Mouse (Mus musculus): ENCODE measurements at regions not wholly inside any gene's neighbourhood (a gene's known extent, or its start where the extent isn't known, plus 50 kb on each side); places are given as distances from the start of the nearest gene placed in this dataset.

DNA sequence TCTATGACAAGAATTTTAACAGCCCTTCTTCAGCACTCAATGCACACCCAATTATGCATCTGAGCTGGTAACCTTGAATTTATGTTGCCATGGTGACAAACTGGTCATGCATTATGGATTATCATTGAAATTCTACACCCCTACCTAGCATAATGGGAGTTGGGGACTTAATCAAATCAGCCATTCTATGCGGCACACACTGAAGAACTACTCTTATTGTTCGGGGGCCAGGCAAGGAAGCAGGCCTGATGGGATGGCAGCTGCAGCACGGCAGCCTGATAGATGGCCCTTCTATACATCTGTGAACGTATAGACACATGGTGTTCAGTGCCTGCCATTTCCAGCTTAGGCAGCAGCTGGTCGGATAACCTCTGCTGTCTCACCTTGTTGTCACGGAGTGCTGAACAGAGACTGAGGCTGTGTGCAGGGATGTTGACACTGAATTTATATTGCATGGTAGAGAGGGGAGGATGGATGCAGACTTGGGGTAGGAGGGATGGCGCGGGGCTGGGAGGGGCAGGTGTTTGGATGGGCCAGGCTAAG is 223.7 kb upstream of the Sox11 start:
- Histone ChIP-seq H3K9ac (ENCODE audit: low read depth, low read length) (no peak overlapping the region), H3K4me1 (ENCODE audit: control insufficient read depth, insufficient read depth, low read length) (no peaks in the 10 kb centered on the region), H3K27me3 (ENCODE audit: control insufficient read depth, insufficient read depth, low read length) (no peaks in the 10 kb centered on the region), H3K4me2 (replicated peaks; ENCODE audit: low read depth, low read length) (no peak overlapping the region), H3K9me3 (ENCODE audit: control insufficient read depth, low read length) (no peaks in the 10 kb centered on the region), H3K36me3 (ENCODE audit: control insufficient read depth, insufficient read depth, low read length) (no peaks in the 10 kb centered on the region), H3K27ac (ENCODE audit: low read depth, low read length) (no peak overlapping the region), H3K4me3 (ENCODE audit: low read length) (no peak overlapping the region)
- ATAC-seq (ENCODE audit: low FRiP score, low TSS enrichment): 0 out of 2 replicates have a peak, but pooled peaks have one; percentile 46
- WGBS: 54% methylated on average over 8 of the region's 8 CpGs

DNA sequence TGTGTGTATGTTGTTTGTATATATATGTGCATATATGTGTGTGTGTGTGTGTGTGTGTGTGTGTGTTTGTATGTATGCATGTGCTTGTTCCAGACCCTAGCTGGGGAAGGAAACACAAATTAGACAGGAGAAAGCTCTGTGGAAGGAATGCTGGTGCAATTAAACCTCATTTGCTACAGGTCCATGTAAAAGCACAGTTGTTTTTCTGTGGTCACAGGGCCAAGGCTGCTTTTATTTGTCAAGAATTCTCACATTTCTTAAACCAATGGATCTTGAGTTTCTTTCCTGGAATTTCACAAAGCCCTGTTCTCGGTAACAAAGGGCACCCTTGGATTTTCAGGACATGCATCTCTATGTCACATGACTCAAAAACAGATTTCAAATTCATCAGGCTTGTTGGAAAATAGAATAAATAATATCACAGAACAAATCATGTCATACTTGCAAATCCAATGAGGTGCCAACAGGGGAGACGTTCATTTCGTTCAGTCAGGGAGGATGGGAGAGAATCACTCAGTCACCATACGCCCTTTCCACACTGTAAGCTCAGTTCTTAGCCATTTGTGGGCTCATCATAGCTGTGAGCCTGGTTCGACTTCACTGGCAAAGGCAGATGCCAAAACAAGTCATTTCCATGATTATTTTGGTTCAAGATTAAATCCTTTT is 222.4 kb upstream of the Sox11 start:
- no peak overlapping the region for H3K9ac ChIP-seq (ENCODE audit: low read depth, low read length)
- no peaks in the 10 kb centered on the region for H3K4me1 ChIP-seq (ENCODE audit: control insufficient read depth, insufficient read depth, low read length)
- H3K27ac ChIP-seq (ENCODE audit: low read depth, low read length): no peak overlapping the region
- 75% methylated on average over 5 of the region's 5 CpGs for WGBS
- no peak overlapping the region for H3K4me3 ChIP-seq (ENCODE audit: low read length)
- no peaks in the 10 kb centered on the region for H3K9me3 ChIP-seq (ENCODE audit: control insufficient read depth, low read length)
- H3K36me3 ChIP-seq (ENCODE audit: control insufficient read depth, insufficient read depth, low read length): no peaks in the 10 kb centered on the region
- H3K4me2 ChIP-seq (replicated peaks; ENCODE audit: low read depth, low read length): no peak overlapping the region
- no peaks in the 10 kb centered on the region for H3K27me3 ChIP-seq (ENCODE audit: control insufficient read depth, insufficient read depth, low read length)
- no peak for ATAC-seq (ENCODE audit: low FRiP score, low TSS enrichment)

DNA sequence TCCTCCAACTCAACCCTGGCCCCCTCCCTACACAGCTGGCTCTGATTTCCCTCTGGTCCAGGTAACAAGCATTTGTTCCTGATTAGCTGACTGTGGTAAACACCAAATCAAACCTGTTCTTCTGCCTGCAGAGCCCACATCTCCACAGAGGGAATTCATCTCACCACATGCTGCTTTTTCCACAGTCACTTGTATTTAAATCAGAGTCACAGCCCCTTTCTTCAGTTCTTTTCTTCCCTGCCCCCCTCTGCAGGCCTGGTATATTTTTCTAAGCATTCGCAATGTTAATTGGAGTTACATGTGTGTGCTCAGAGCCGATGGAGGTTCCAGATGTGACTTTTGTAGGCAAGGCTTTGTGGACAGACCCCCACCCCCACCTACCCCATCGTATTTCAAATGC is 221.5 kb upstream of the Sox11 start:
- no peaks in the 10 kb centered on the region for H3K36me3 ChIP-seq (ENCODE audit: control insufficient read depth, insufficient read depth, low read length)
- no peak for ATAC-seq (ENCODE audit: low FRiP score, low TSS enrichment)
- no peak overlapping the region for H3K4me3 ChIP-seq (ENCODE audit: low read length)
- WGBS: 39% methylated on average over 3 of the region's 3 CpGs
- H3K9ac ChIP-seq (ENCODE audit: low read depth, low read length): no peak overlapping the region
- no peaks in the 10 kb centered on the region for H3K4me1 ChIP-seq (ENCODE audit: control insufficient read depth, insufficient read depth, low read length)
- no peak overlapping the region; the same call in 1 of the 2 replicates for H3K27ac ChIP-seq (ENCODE audit: low read depth, low read length)
- no peaks in the 10 kb centered on the region for H3K9me3 ChIP-seq (ENCODE audit: control insufficient read depth, low read length)
- no peak overlapping the region for H3K4me2 ChIP-seq (replicated peaks; ENCODE audit: low read depth, low read length)
- H3K27me3 ChIP-seq (ENCODE audit: control insufficient read depth, insufficient read depth, low read length): no peaks in the 10 kb centered on the region

GRCm38 (mm10) chr12:27552809-27553208 is 210.4 kb upstream of the Sox11 start:
- H3K36me3 ChIP-seq (ENCODE audit: control insufficient read depth, insufficient read depth, low read length): no peaks in the 10 kb centered on the region
- no peak for ATAC-seq (ENCODE audit: low FRiP score, low TSS enrichment)
- H3K27ac ChIP-seq (ENCODE audit: low read depth, low read length): no peak overlapping the region
- no peaks in the 10 kb centered on the region for H3K4me1 ChIP-seq (ENCODE audit: control insufficient read depth, insufficient read depth, low read length)
- H3K9me3 ChIP-seq (ENCODE audit: control insufficient read depth, low read length): no peaks in the 10 kb centered on the region
- no peak overlapping the region for H3K4me2 ChIP-seq (replicated peaks; ENCODE audit: low read depth, low read length)
- 58% methylated on average over 1 of the region's 1 CpGs for WGBS
- H3K4me3 ChIP-seq (ENCODE audit: low read length): no peak overlapping the region
- H3K27me3 ChIP-seq (ENCODE audit: control insufficient read depth, insufficient read depth, low read length): no peaks in the 10 kb centered on the region
- no peak overlapping the region for H3K9ac ChIP-seq (ENCODE audit: low read depth, low read length)

- Histone ChIP-seq H3K27ac (ENCODE audit: low read depth, low read length) (no peak overlapping the region), H3K36me3 (ENCODE audit: control insufficient read depth, insufficient read depth, low read length) (no peaks in the 10 kb centered on the region), H3K27me3 (ENCODE audit: control insufficient read depth, insufficient read depth, low read length) (no peaks in the 10 kb centered on the region), H3K4me3 (ENCODE audit: low read length) (no peak overlapping the region), H3K9ac (ENCODE audit: low read depth, low read length) (no peak overlapping the region), H3K4me1 (ENCODE audit: control insufficient read depth, insufficient read depth, low read length) (peaks cover 12% of the 10 kb centered on the region), H3K4me2 (replicated peaks; ENCODE audit: low read depth, low read length) (no peak overlapping the region), H3K9me3 (ENCODE audit: control insufficient read depth, low read length) (no peaks in the 10 kb centered on the region)
- WGBS: 7% methylated on average over 4 of the region's 4 CpGs
- ATAC-seq (ENCODE audit: low FRiP score, low TSS enrichment): peak; percentile 75
Measured at GRCm38 (mm10) chr12:27538210-27538609, 195.8 kb upstream of the Sox11 start.

GRCm38 (mm10) chr12:27537507-27537906 is 195.1 kb upstream of the Sox11 start:
- Histone ChIP-seq H3K4me3 (ENCODE audit: low read length) (no peak overlapping the region), H3K9ac (ENCODE audit: low read depth, low read length) (no peak overlapping the region), H3K27ac (ENCODE audit: low read depth, low read length) (no peak overlapping the region), H3K27me3 (ENCODE audit: control insufficient read depth, insufficient read depth, low read length) (no peaks in the 10 kb centered on the region), H3K4me2 (replicated peaks; ENCODE audit: low read depth, low read length) (no peak overlapping the region), H3K4me1 (ENCODE audit: control insufficient read depth, insufficient read depth, low read length) (peaks cover 12% of the 10 kb centered on the region), H3K9me3 (ENCODE audit: control insufficient read depth, low read length) (no peaks in the 10 kb centered on the region), H3K36me3 (ENCODE audit: control insufficient read depth, insufficient read depth, low read length) (no peaks in the 10 kb centered on the region)
- ATAC-seq (ENCODE audit: low FRiP score, low TSS enrichment): no peak
- 70% methylated on average over 3 of the region's 3 CpGs for WGBS

- no peaks in the 10 kb centered on the region for H3K27me3 ChIP-seq (ENCODE audit: control insufficient read depth, insufficient read depth, low read length)
- no peaks in the 10 kb centered on the region for H3K36me3 ChIP-seq (ENCODE audit: control insufficient read depth, insufficient read depth, low read length)
- H3K27ac ChIP-seq (ENCODE audit: low read depth, low read length): no peak overlapping the region
- H3K9me3 ChIP-seq (ENCODE audit: control insufficient read depth, low read length): no peaks in the 10 kb centered on the region
- peaks cover 12% of the 10 kb centered on the region for H3K4me1 ChIP-seq (ENCODE audit: control insufficient read depth, insufficient read depth, low read length)
- H3K9ac ChIP-seq (ENCODE audit: low read depth, low read length): no peak overlapping the region
- WGBS: 29% methylated on average over 9 of the region's 9 CpGs
- no peak overlapping the region for H3K4me3 ChIP-seq (ENCODE audit: low read length)
- 0 out of 2 replicates have a peak overlapping the region, but pooled peaks have one; percentile 6 for H3K4me2 ChIP-seq (replicated peaks; ENCODE audit: low read depth, low read length)
- no peak for ATAC-seq (ENCODE audit: low FRiP score, low TSS enrichment)
Measured at GRCm38 (mm10) chr12:27537017-27537416, 194.6 kb upstream of the Sox11 start.

GRCm38 (mm10) chr12:27525604-27526003 is 183.2 kb upstream of the Sox11 start:
- H3K4me2 ChIP-seq (replicated peaks; ENCODE audit: low read depth, low read length): no peak overlapping the region
- no peak overlapping the region for H3K4me3 ChIP-seq (ENCODE audit: low read length)
- no peaks in the 10 kb centered on the region for H3K36me3 ChIP-seq (ENCODE audit: control insufficient read depth, insufficient read depth, low read length)
- no peaks in the 10 kb centered on the region for H3K9me3 ChIP-seq (ENCODE audit: control insufficient read depth, low read length)
- no peaks in the 10 kb centered on the region for H3K4me1 ChIP-seq (ENCODE audit: control insufficient read depth, insufficient read depth, low read length)
- H3K27ac ChIP-seq (ENCODE audit: low read depth, low read length): no peak overlapping the region
- no peaks in the 10 kb centered on the region for H3K27me3 ChIP-seq (ENCODE audit: control insufficient read depth, insufficient read depth, low read length)
- ATAC-seq (ENCODE audit: low FRiP score, low TSS enrichment): no peak
- no peak overlapping the region for H3K9ac ChIP-seq (ENCODE audit: low read depth, low read length)
- WGBS: 44% methylated on average over 2 of the region's 2 CpGs

- Histone ChIP-seq H3K4me2 (replicated peaks; ENCODE audit: low read depth, low read length) (no peak overlapping the region), H3K4me1 (ENCODE audit: control insufficient read depth, insufficient read depth, low read length) (no peaks in the 10 kb centered on the region), H3K9ac (ENCODE audit: low read depth, low read length) (no peak overlapping the region), H3K27ac (ENCODE audit: low read depth, low read length) (no peak overlapping the region), H3K36me3 (ENCODE audit: control insufficient read depth, insufficient read depth, low read length) (no peaks in the 10 kb centered on the region), H3K27me3 (ENCODE audit: control insufficient read depth, insufficient read depth, low read length) (no peaks in the 10 kb centered on the region), H3K9me3 (ENCODE audit: control insufficient read depth, low read length) (no peaks in the 10 kb centered on the region), H3K4me3 (ENCODE audit: low read length) (no peak overlapping the region)
- WGBS: 67% methylated on average over 3 of the region's 3 CpGs
- no peak for ATAC-seq (ENCODE audit: low FRiP score, low TSS enrichment)
Measured at GRCm38 (mm10) chr12:27513253-27513652, 170.9 kb upstream of the Sox11 start.

Measured in kidney, embryonic 14.5 days (tissue).